Mouse (Mus musculus) lung, postnatal 36 days (tissue): ENCODE results near the gene Prkab1.

Experiments used
- DNase-seq: peaks from one replicate; pipeline ENCODE4 v3.0.0; 2022; ENCODE audit warnings: mixed read lengths

Gene Prkab1

GRCm38 (mm10) chr5:115977757-115978156, 46.6 kb downstream of the Prkab1 start:
- DNase-seq = peak; percentile 71

- DNase-seq = peak; percentile 35
Measured at GRCm38 (mm10) chr5:115977266-115977665, 47.0 kb downstream of the Prkab1 start.

- no peak for DNase-seq
Measured at GRCm38 (mm10) chr5:115976446-115976845, 47.9 kb downstream of the Prkab1 start.

- no peak for DNase-seq
Measured at GRCm38 (mm10) chr5:115975672-115976071, 48.6 kb downstream of the Prkab1 start.

DNA sequence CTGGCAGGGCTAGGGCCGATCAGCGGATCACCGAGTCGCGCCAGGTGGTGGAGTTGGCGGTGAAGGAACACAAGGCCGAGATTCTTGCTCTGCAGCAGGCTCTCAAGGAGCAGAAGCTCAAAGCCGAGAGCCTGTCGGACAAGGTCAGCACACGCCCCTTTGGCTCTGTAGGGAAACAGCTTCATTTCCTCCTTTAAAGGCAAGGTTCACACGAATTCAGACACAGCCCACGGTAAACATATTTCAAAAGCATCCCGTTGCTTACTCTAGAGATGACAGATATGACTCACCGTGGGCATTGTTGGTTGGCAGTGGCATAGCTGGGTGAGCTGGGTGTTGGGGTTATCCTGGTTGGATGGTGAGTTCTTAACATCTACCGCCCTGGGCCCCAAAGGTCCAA, 53.1 kb downstream of the Prkab1 start:
- DNase-seq = peak; percentile 55
